ENCODE assay signal across 22 mouse cellular contexts in genomic region chr2:25498622-25499478, GRCm38 (mm10). TPM values are rescaled to one million over a fixed set of nuclear protein-coding genes. Genes with fewer than 3 reads are reported as not detected.
DNase-seq lines count a peak whose midpoint lies in the region; ATAC-seq and TF ChIP-seq lines count a peak whose summit lies in the region.
"Had no signal": no experiment of that assay in that cellular context is flagged by ENCODE, and none has a peak within 500 bp of the region (broad histone marks: within the 10 kb centered on the region; RNA-seq: fewer than 3 reads in every experiment).

No protein-coding gene starts in this region.

- peaks cover 11% of the 10 kb centered on the region; the same call in 1 of the 2 replicates for H3K4me1 ChIP-seq in kidney, adult 2 months (ENCODE audit: control insufficient read depth, insufficient read depth, low read length)
- H3K4me1 ChIP-seq in midbrain, embryonic 10.5 days: peaks cover 31% of the 10 kb centered on the region
- peaks cover 14% of the 10 kb centered on the region for H3K4me1 ChIP-seq in midbrain, embryonic 14.5 days (ENCODE audit: control insufficient read depth, insufficient read depth, low read length)

- 0 out of 2 replicates have a peak, but pooled peaks have one; percentile 7 for TF ChIP-seq CTCF in kidney, adult 2 months (conservative IDR thresholded peaks at IDR 0.05; ENCODE audit: insufficient read depth, insufficient read length, low read depth, low read length)

- no peaks in the 10 kb centered on the region for H3K36me3 ChIP-seq in kidney, adult 2 months (ENCODE audit: control insufficient read depth, insufficient read depth, low read length)
- H3K36me3 ChIP-seq in midbrain, embryonic 10.5 days: peaks cover 16% of the 10 kb centered on the region
- H3K36me3 ChIP-seq in midbrain, embryonic 14.5 days (ENCODE audit: control insufficient read depth, insufficient read depth, low read length): peaks cover 9% of the 10 kb centered on the region

- 75% methylated on average over 15 of the region's 15 CpGs for WGBS in kidney, adult 2 months
- 76% methylated on average over 15 of the region's 15 CpGs for WGBS in midbrain, embryonic 10.5 days
- WGBS in midbrain, embryonic 14.5 days: 70% methylated on average over 15 of the region's 15 CpGs

- peak; percentile 48 for DNase-seq in cerebellum, adult 11-12 months
- DNase-seq in kidney, adult 2 months: no peak
- DNase-seq in kidney, postnatal 4 days: no peak
- no peak for DNase-seq in midbrain, embryonic 10.5 days (ENCODE audit: low spot score)
- DNase-seq in midbrain, embryonic 14.5 days: no peak
- DNase-seq in testis, postnatal 10 days (ENCODE audit: low spot score): no peak
- DNase-seq: B cell, adult 2 months; gastrocnemius, postnatal 14 days; kidney, postnatal 10 days; right cerebral cortex, adult 18-20 months had no signal

- no peak overlapping the region; the same call in 1 of the 2 replicates for H3K27ac ChIP-seq in kidney, adult 2 months (ENCODE audit: insufficient read depth, low read depth, low read length)
- no peak overlapping the region for H3K27ac ChIP-seq in midbrain, embryonic 10.5 days (replicated peaks)
- H3K27ac ChIP-seq in midbrain, embryonic 14.5 days (replicated peaks; ENCODE audit: low read depth, low read length): no peak overlapping the region
- H3K27ac ChIP-seq: embryonic facial prominence, embryonic 15.5 days; forebrain, embryonic 13.5 days had no signal

- no peak overlapping the region for H3K4me3 ChIP-seq in kidney, adult 2 months (ENCODE audit: insufficient read depth, low read depth, low read length)
- 0 out of 2 replicates have a peak overlapping the region, but pooled peaks have one; percentile 12 for H3K4me3 ChIP-seq in midbrain, embryonic 10.5 days
- no peak overlapping the region for H3K4me3 ChIP-seq in midbrain, embryonic 14.5 days (replicated peaks; ENCODE audit: low read depth, low read length)
- H3K4me3 ChIP-seq: embryonic facial prominence, embryonic 15.5 days; forebrain, embryonic 13.5 days had no signal

- no peak for ATAC-seq in cerebellum, adult (ENCODE audit: insufficient number of reproducible peaks, low FRiP score, low TSS enrichment)
- no peak for ATAC-seq in midbrain, embryonic 14.5 days (ENCODE audit: low FRiP score, low TSS enrichment)
- ATAC-seq in megakaryocyte-erythroid progenitor cell, adult 5-6 weeks (replicated peaks; ENCODE audit: low FRiP score, low TSS enrichment, poor library complexity, severe bottlenecking): no peak
- ATAC-seq: forebrain, embryonic 13.5 days had no signal

- H3K9me3 ChIP-seq in midbrain, embryonic 10.5 days (replicated peaks): no peaks in the 10 kb centered on the region
- H3K9me3 ChIP-seq in midbrain, embryonic 14.5 days (ENCODE audit: control insufficient read depth, low read length): no peaks in the 10 kb centered on the region
- H3K9me3 ChIP-seq: embryonic facial prominence, embryonic 15.5 days; forebrain, embryonic 13.5 days had no signal

- no peaks in the 10 kb centered on the region for H3K27me3 ChIP-seq in kidney, adult 2 months (replicated peaks; ENCODE audit: control insufficient read depth, insufficient read depth, low read length)
- no peaks in the 10 kb centered on the region for H3K27me3 ChIP-seq in midbrain, embryonic 10.5 days (ENCODE audit: low read depth, poor library complexity, severe bottlenecking)
- H3K27me3 ChIP-seq in midbrain, embryonic 14.5 days (ENCODE audit: control insufficient read depth, insufficient read depth, low read length): no peaks in the 10 kb centered on the region
- H3K27me3 ChIP-seq: embryonic facial prominence, embryonic 15.5 days; forebrain, embryonic 13.5 days had no signal

- no peak overlapping the region for H3K9ac ChIP-seq in midbrain, embryonic 14.5 days (replicated peaks; ENCODE audit: low read length)
- H3K9ac ChIP-seq: embryonic facial prominence, embryonic 15.5 days; forebrain, embryonic 13.5 days; hindbrain, embryonic 14.5 days had no signal

- TF ChIP-seq POLR2A in kidney, adult 2 months (IDR thresholded peaks at IDR 0.05; ENCODE audit: low read depth, low read length): no peak

- H3K4me2 ChIP-seq in midbrain, embryonic 14.5 days (ENCODE audit: low read length): no peak overlapping the region
- H3K4me2 ChIP-seq: embryonic facial prominence, embryonic 15.5 days; forebrain, embryonic 13.5 days; hindbrain, embryonic 14.5 days had no signal

RNA-seq across cellular contexts. Expression of gene Fbxw5, which starts 1.7 kb away (rescaled TPM):
- 39.6 and 48.4 TPM in 2 replicates for polyA plus RNA-seq in kidney, adult 2 months (2012; rRNA removed)
- 91.2 and 108 TPM in 2 replicates for polyA plus RNA-seq in midbrain, embryonic 10.5 days (2016; fragmentation: Nextera tagmentation; extraction: Ambion mirVana)
- polyA plus RNA-seq in midbrain, embryonic 14.5 days (2014; fragmentation: Nextera tagmentation; extraction: Ambion mirVana): 110 and 117 TPM in 2 replicates
- 50.4 and 64.5 TPM in 2 replicates for total RNA-seq in megakaryocyte-erythroid progenitor cell, adult 5-6 weeks (2014; fragmentation: Nextera tagmentation)
- 24.0 and 28.9 TPM in 2 replicates for total RNA-seq in megakaryocyte-erythroid progenitor cell, adult 5-6 weeks (2017)

RNA-seq across cellular contexts. Expression of gene C8g, which starts 2.7 kb away (rescaled TPM):
- 20.6 and 22.0 TPM in 2 replicates for polyA plus RNA-seq in kidney, adult 2 months (2012; rRNA removed)
- 5.2 and 5.6 TPM in 2 replicates for polyA plus RNA-seq in midbrain, embryonic 10.5 days (2016; fragmentation: Nextera tagmentation; extraction: Ambion mirVana)
- 5.5 and 6.1 TPM in 2 replicates for polyA plus RNA-seq in midbrain, embryonic 14.5 days (2014; fragmentation: Nextera tagmentation; extraction: Ambion mirVana)
- 0.63 and 2.2 TPM in 2 replicates for total RNA-seq in megakaryocyte-erythroid progenitor cell, adult 5-6 weeks (2014; fragmentation: Nextera tagmentation)
- 0.76 and 3.3 TPM in 2 replicates for total RNA-seq in megakaryocyte-erythroid progenitor cell, adult 5-6 weeks (2017)
- total RNA-seq: monocyte, adult 5-6 weeks; neutrophil, adult 5-6 weeks had no signal

RNA-seq across cellular contexts. Expression of gene Lcn12, which starts 5.1 kb away (rescaled TPM):
- 0.18 TPM in 1 of 2 replicates, not detected in the other for polyA plus RNA-seq in kidney, adult 2 months (2012; rRNA removed)
- polyA plus RNA-seq in midbrain, embryonic 10.5 days (2016; fragmentation: Nextera tagmentation; extraction: Ambion mirVana): not detected in 2 replicates
- polyA plus RNA-seq in midbrain, embryonic 14.5 days (2014; fragmentation: Nextera tagmentation; extraction: Ambion mirVana): not detected in 2 replicates
- not detected in 2 replicates for total RNA-seq in megakaryocyte-erythroid progenitor cell, adult 5-6 weeks (2014; fragmentation: Nextera tagmentation)
- total RNA-seq in megakaryocyte-erythroid progenitor cell, adult 5-6 weeks (2017): not detected in 2 replicates
- total RNA-seq: gastrocnemius, postnatal 14 days; layer of hippocampus, postnatal 14 days; left cerebral cortex, postnatal 36 days; monocyte, adult 5-6 weeks; neutrophil, adult 5-6 weeks had no signal
- polyA plus RNA-seq: embryonic facial prominence, embryonic 15.5 days; forebrain, embryonic 13.5 days; heart, embryonic 16.5 days; hindbrain, embryonic 14.5 days; liver, embryonic 16.5 days; testis, adult 2 months had no signal

RNA-seq across cellular contexts. Expression of gene Ptgds, which starts 29.0 kb away (rescaled TPM):
- polyA plus RNA-seq in kidney, adult 2 months (2012; rRNA removed): 47.2 and 51.6 TPM in 2 replicates
- 0.16 TPM in 1 of 2 replicates, not detected in the other for polyA plus RNA-seq in midbrain, embryonic 10.5 days (2016; fragmentation: Nextera tagmentation; extraction: Ambion mirVana)
- 3.7 and 71.9 TPM in 2 replicates for polyA plus RNA-seq in midbrain, embryonic 14.5 days (2014; fragmentation: Nextera tagmentation; extraction: Ambion mirVana)
- not detected in 2 replicates for total RNA-seq in megakaryocyte-erythroid progenitor cell, adult 5-6 weeks (2014; fragmentation: Nextera tagmentation)
- total RNA-seq in megakaryocyte-erythroid progenitor cell, adult 5-6 weeks (2017): not detected in 2 replicates
- total RNA-seq: monocyte, adult 5-6 weeks; neutrophil, adult 5-6 weeks had no signal

RNA-seq across cellular contexts. Expression of gene Paxx, which starts 38.0 kb away (rescaled TPM):
- 49.0 and 53.2 TPM in 2 replicates for polyA plus RNA-seq in kidney, adult 2 months (2012; rRNA removed)
- 17.4 and 26.4 TPM in 2 replicates for polyA plus RNA-seq in midbrain, embryonic 10.5 days (2016; fragmentation: Nextera tagmentation; extraction: Ambion mirVana)
- polyA plus RNA-seq in midbrain, embryonic 14.5 days (2014; fragmentation: Nextera tagmentation; extraction: Ambion mirVana): 95.4 and 126 TPM in 2 replicates
- 34.5 and 36.3 TPM in 2 replicates for total RNA-seq in megakaryocyte-erythroid progenitor cell, adult 5-6 weeks (2014; fragmentation: Nextera tagmentation)
- total RNA-seq in megakaryocyte-erythroid progenitor cell, adult 5-6 weeks (2017): 17.9 and 25.9 TPM in 2 replicates
